Mouse (Mus musculus): Measurements from ENCODE around the gene Megf8.

GRCm38 (mm10) chr7:25306614-25306996 lies 10.4 kb upstream of the Megf8 start:
- TF ChIP-seq CTCF (IDR thresholded peaks at IDR 0.05), result no peak
- TF ChIP-seq EP300 (IDR thresholded peaks at IDR 0.05), result no peak

Data from lung, postnatal 0 days (tissue).